Mouse (Mus musculus) fibroblast of lung, adult 2 months (primary cell): ENCODE results near the gene Pih1d2.
"Not testable (repeated sequence)": the region's sequence is repeated elsewhere in the genome, so short reads cannot be mapped to it uniquely, and the experiment has no call there.

Source experiments
- DNase-seq: peaks from one replicate; pipeline ENCODE4 v3.0.0-alpha.2; 2011; ENCODE audit warnings: low read depth

Pih1d2 gene

GRCm38 (mm10) chr9:50617794-50618330 lies 741 bp downstream of the Pih1d2 start:
- DNase-seq = no peak

GRCm38 (mm10) chr9:50630903-50631302 lies 13.8 kb downstream of the Pih1d2 start:
- DNase-seq = not testable (repeated sequence)

GRCm38 (mm10) chr9:50632016-50632688 lies 15.0 kb downstream of the Pih1d2 start:
- no peak for DNase-seq

- no peak for DNase-seq
Measured at GRCm38 (mm10) chr9:50633059-50633458, 15.9 kb downstream of the Pih1d2 start.

GRCm38 (mm10) chr9:50634270-50634669 lies 17.1 kb downstream of the Pih1d2 start:
- no peak for DNase-seq

GRCm38 (mm10) chr9:50646826-50647370 lies 29.8 kb downstream of the Pih1d2 start:
- DNase-seq = no peak

GRCm38 (mm10) chr9:50650503-50650902 lies 33.4 kb downstream of the Pih1d2 start:
- no peak for DNase-seq

GRCm38 (mm10) chr9:50658391-50658790 lies 41.3 kb downstream of the Pih1d2 start:
- DNase-seq = no peak

- no peak for DNase-seq
Measured at GRCm38 (mm10) chr9:50658941-50659388, 41.8 kb downstream of the Pih1d2 start.

- DNase-seq = peak; percentile 66
Measured at GRCm38 (mm10) chr9:50659392-50660217, 42.5 kb downstream of the Pih1d2 start, which contains the start of gene Dlat. Dlat (minus strand) TSS chr9:50659780.

- no peak for DNase-seq
Measured at GRCm38 (mm10) chr9:50660431-50660830, 43.3 kb downstream of the Pih1d2 start.

- DNase-seq = no peak
Measured at GRCm38 (mm10) chr9:50664826-50665225, 47.7 kb downstream of the Pih1d2 start.

GRCm38 (mm10) chr9:50666442-50666841 lies 49.3 kb downstream of the Pih1d2 start:
- DNase-seq = no peak

GRCm38 (mm10) chr9:50667579-50668498 lies 50.7 kb downstream of the Pih1d2 start:
- no peak for DNase-seq

- DNase-seq = no peak
Measured at GRCm38 (mm10) chr9:50670690-50671089, 53.6 kb downstream of the Pih1d2 start.
